Mouse (Mus musculus): ENCODE measurements at regions not wholly inside any gene's neighbourhood (a gene's known extent, or its start where the extent isn't known, plus 50 kb on each side); places are given as distances from the start of the nearest gene placed in this dataset.

- no peak for TF ChIP-seq POLR2A (IDR thresholded peaks at IDR 0.05; ENCODE audit: extremely low read depth, insufficient read depth, low read length)
- no peak for TF ChIP-seq CTCF (IDR thresholded peaks at IDR 0.05; ENCODE audit: extremely low read depth, insufficient read depth, low read length)
Observed at GRCm38 (mm10) chr6:143499259-143500043, 332.4 kb downstream of the Etnk1 start.

Data from cortical plate, adult 2 months (tissue).